Mouse (Mus musculus) R1 (cell line): Measurements from ENCODE around the gene Kctd17.
A peak's percentile ranks its signal among the peaks of the same experiment; 100 is the strongest.

Experiments used
- DNase-seq: peaks from one replicate; pipeline ENCODE4 v3.0.0-alpha.2; 2018; ENCODE audit warnings: low read depth, low spot score

Kctd17 gene

GRCm38 (mm10) chr15:78428391-78429138 is at the start of gene Kctd17:
TSS of gene Kctd17 (plus strand) at chr15:78428564.
- peak; percentile 86 for DNase-seq

GRCm38 (mm10) chr15:78380208-78380607 is 48.2 kb upstream of the Kctd17 start:
- DNase-seq, result no peak

GRCm38 (mm10) chr15:78380741-78381140 is 47.6 kb upstream of the Kctd17 start:
- no peak for DNase-seq

- DNase-seq, result peak; percentile 14
These were observed 46.2 kb upstream of the Kctd17 start for GRCm38 (mm10) chr15:78382115-78382514.

- no peak for DNase-seq
These were observed 44.7 kb upstream of the Kctd17 start for GRCm38 (mm10) chr15:78383450-78384219.

- DNase-seq, result no peak
These were observed 43.9 kb upstream of the Kctd17 start for GRCm38 (mm10) chr15:78384220-78385116.

- no peak for DNase-seq
These were observed 42.8 kb upstream of the Kctd17 start for GRCm38 (mm10) chr15:78385564-78385963.

GRCm38 (mm10) chr15:78390855-78391254 is 37.5 kb upstream of the Kctd17 start:
- DNase-seq, result no peak

- no peak for DNase-seq
These were observed 32.8 kb upstream of the Kctd17 start, which contains the start of gene Tex33 for GRCm38 (mm10) chr15:78395478-78395962. TSS of gene Tex33 (minus strand) at chr15:78395912.

- DNase-seq, result no peak
These were observed 27.0 kb upstream of the Kctd17 start for GRCm38 (mm10) chr15:78401345-78401744.

- no peak for DNase-seq
These were observed 26.4 kb upstream of the Kctd17 start for GRCm38 (mm10) chr15:78401921-78402320.

- no peak for DNase-seq
These were observed 25.9 kb upstream of the Kctd17 start for GRCm38 (mm10) chr15:78402423-78402822.

GRCm38 (mm10) chr15:78403301-78403741 is 25.0 kb upstream of the Kctd17 start:
- DNase-seq, result peak; percentile 68

- no peak for DNase-seq
These were observed 24.5 kb upstream of the Kctd17 start for GRCm38 (mm10) chr15:78403896-78404295.

- DNase-seq, result no peak
These were observed 23.3 kb upstream of the Kctd17 start for GRCm38 (mm10) chr15:78405098-78405497.

- DNase-seq, result peak; percentile 99
These were observed 22.7 kb upstream of the Kctd17 start, which contains the start of gene Tst for GRCm38 (mm10) chr15:78405517-78406211. TSS of gene Tst (minus strand) at chr15:78405907.

GRCm38 (mm10) chr15:78406293-78406934 is 21.9 kb upstream of the Kctd17 start, which contains the start of gene Mpst:
TSS of gene Mpst (plus strand) at chr15:78406416.
- DNase-seq, result peak; percentile 93

- DNase-seq, result no peak
These were observed 18.8 kb upstream of the Kctd17 start for GRCm38 (mm10) chr15:78409570-78410052.

- DNase-seq, result no peak
These were observed 15.2 kb upstream of the Kctd17 start for GRCm38 (mm10) chr15:78413083-78413718.

- no peak for DNase-seq
These were observed 14.6 kb upstream of the Kctd17 start for GRCm38 (mm10) chr15:78413719-78414117.
